Mouse (Mus musculus): ENCODE data around the gene Galnt3.

GRCm38 (mm10) chr2:66146473-66146872, 21.7 kb upstream of the Galnt3 start:
- TF ChIP-seq CTCF (IDR thresholded peaks at IDR 0.05; ENCODE audit: low read depth) (no peak), EP300 (IDR thresholded peaks at IDR 0.05; ENCODE audit: low read depth) (no peak)
